Mouse (Mus musculus) fibroblast of lung, adult 2 months (primary cell): ENCODE data around the gene Insrr.
A peak's percentile ranks its signal among the peaks of the same experiment; 100 is the strongest.
"Not testable (repeated sequence)": the region's sequence is repeated elsewhere in the genome, so short reads cannot be mapped to it uniquely, and the experiment has no call there.

ENCODE experiments used
- DNase-seq: peaks from one replicate; pipeline ENCODE4 v3.0.0-alpha.2; 2011; ENCODE audit warnings: low read depth

The Insrr gene

DNA sequence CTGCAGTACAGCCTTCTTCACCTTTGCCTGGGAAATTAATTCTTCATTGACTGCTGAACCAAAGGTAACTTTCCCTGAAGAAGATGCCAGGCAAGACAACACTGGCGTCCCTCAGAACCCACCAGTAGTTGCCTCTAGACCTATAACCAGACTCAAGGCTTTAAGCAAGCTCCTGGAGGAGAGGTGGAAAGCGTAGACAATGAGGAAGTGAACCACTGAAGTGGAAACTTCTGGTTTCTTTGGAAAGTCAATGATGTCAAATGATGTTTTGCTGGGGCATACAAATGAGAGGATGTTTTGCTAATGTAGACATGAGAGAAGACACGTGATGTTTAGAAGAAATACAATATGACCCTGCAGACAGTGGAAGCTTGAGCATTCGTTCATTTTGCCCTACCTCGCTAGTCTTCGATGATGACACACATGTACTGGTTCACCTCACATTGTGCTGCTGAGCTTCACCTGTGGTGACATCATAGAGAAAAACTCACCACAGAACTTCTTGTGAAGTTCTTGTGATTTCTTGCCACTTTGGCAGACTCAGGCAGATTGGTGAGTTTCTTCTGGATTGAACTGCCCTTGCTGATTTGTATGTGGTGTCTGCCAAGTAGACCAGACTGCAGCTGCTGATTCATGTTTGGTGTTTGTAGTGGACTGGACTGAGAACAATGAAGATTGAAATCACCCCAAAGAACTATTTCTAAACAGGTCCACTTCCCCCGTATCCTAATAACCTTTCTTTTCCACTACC lies 35.5 kb downstream of the Insrr start:
- peak; percentile 3 for DNase-seq

GRCm38 (mm10) chr3:87833482-87833881 lies 36.7 kb downstream of the Insrr start:
- no peak for DNase-seq

GRCm38 (mm10) chr3:87838622-87839021 lies 41.9 kb downstream of the Insrr start:
- peak; percentile 30 for DNase-seq

DNA sequence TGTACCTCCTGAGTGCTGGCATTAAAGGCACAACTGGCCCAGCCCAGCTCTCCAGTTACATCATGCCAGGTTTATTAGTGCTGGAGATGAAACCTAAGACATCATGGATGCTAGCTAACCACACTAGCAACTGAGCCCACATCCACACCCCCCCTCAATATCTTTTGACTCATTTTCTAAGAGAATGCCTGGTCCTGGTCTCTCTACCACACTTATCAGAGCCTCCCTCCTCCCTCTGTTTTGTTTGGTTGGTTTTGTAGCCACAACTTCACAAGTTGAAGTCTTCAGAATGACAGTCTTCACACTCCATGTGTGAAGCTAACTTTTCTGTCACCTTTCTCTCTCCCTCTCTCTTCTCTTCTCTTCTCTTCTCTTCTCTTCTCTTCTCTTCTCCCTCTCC lies 44.1 kb downstream of the Insrr start:
- DNase-seq, result no peak

DNA sequence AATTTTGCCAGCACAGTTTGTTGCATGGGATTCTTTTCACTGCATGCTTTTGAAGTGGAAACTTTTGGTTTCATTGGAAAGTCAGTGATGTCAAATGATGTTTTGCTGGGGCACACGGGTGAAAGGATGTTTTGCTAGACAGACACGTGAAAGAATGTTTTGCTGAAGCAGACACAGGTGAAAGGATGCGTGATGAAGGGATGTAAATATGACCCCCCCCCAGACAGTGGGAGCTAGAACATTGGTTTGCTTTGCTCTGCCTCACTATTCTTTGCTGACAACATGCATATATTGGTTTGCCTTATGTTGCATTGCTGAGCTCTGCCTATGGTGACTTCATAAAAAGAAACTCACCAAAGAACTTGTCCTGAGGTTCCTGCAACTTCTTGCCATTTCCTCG lies 48.2 kb downstream of the Insrr start:
- DNase-seq, result no peak

- DNase-seq, result no peak
Observed at GRCm38 (mm10) chr3:87846186-87846585, 49.4 kb downstream of the Insrr start.

GRCm38 (mm10) chr3:87846650-87847110 lies 49.9 kb downstream of the Insrr start, which contains the start of gene Sh2d2a:
TSS of gene Sh2d2a (plus strand) at chr3:87846755.
- DNase-seq, result no peak

DNA sequence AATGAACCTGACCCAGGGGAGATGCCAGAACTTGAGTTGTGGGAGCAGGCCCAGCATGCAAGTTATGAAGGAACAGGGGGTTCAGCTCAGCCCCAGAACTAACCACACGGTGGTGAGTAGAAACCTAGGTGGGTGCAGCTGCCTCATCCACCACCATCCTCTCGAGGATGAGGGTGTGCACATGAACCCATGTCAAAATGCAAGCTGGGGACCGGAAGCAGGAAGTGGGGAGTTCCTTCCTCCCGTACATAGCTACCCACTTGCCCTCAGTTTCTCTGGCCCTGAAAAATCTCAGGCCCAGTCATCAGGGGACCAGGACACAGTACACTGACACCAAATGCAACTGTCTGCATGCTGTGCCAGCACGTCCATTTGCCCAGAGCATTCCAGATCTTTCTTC lies 50.9 kb downstream of the Insrr start:
- DNase-seq, result no peak

DNA sequence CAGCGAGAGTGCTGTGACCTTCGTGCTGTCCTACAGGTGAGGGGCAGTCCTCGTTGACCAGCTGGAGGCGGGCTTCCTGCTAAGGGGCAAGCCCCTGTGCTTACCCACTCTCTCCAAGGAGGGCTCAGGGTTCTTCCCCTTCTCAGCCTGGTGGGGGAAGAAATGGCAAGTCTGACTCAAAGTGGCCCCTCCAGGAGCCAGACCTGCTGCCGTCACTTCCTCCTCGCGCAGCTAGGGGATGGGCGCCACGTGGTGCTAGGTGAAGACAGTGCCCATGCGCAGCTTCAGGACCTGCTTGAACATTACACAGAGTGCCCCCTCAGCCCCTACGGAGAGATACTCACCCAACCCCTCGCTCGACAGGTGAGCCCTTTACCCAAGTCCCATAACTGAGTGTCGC lies 52.4 kb downstream of the Insrr start:
- DNase-seq, result no peak

- DNase-seq, result no peak
Observed at GRCm38 (mm10) chr3:87854795-87855568, 58.2 kb downstream of the Insrr start.

DNA sequence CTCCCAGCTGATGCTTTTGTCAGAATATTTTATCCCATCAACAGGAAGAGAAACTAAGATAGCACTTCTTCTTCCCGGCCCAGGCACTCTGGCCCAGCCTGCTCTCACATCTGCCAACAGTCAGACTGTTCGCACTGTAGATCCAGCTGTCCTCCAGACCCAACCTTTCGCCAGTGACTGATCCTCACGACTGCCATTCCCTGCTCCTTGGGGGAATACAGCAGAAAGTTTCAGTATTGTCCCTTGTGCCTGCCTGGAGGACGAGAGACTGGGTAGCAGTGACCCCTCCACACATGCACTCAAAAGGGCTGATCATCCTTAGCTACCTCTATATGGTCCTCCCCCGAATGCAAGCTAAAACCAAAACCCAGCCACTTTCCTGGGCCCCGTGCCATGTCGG lies 59.2 kb downstream of the Insrr start:
- no peak for DNase-seq

GRCm38 (mm10) chr3:87857666-87858065 lies 60.9 kb downstream of the Insrr start:
- no peak for DNase-seq

GRCm38 (mm10) chr3:87859813-87860212 lies 63.1 kb downstream of the Insrr start:
- peak; percentile 50 for DNase-seq

DNA sequence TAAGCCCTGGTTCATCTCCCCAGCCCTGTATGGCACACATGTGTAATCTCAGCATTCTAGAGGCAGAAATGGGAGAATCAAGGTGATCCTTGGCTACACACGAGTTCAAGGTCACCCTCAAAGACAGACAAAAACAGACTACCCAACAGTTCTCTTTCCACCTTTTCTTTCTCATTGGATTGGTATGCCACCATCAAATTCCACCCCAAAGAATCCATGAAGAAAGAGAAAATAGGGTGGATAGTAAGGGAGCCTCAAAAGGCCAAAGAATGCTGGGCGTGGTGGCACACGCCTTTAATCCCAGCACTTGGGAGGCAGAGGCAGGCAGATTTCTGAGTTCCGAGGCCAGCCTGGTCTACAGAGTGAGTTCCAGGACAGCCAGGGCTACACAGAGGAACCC lies 67.4 kb downstream of the Insrr start:
- not testable (repeated sequence) for DNase-seq
